Mouse (Mus musculus) thymus, adult 2 months (tissue): Measurements from ENCODE around the gene Thada.

Source experiments
- CTCF ChIP-seq: fragments of 200-500 bp; IDR thresholded peaks from 2 replicates; pipeline ENCODE4 v1.5.1; 2012; ENCODE audit warnings: mild to moderate bottlenecking, control low read depth, low read length, moderate library complexity, borderline replicate concordance; ENCODE audit not compliant: control insufficient read depth, poor library complexity, insufficient read depth; ENCODE audit errors: extremely low read depth
- POLR2A ChIP-seq: fragments of 200-500 bp; IDR thresholded peaks from 2 replicates; pipeline ENCODE4 v1.6.1; 2012; ENCODE audit warnings: mild to moderate bottlenecking, low read length, control low read depth, moderate library complexity; ENCODE audit not compliant: control insufficient read depth, poor library complexity, insufficient read depth; ENCODE audit errors: extremely low read depth

GRCm38 (mm10) chr17:84226231-84226630 is 239.8 kb downstream of the Thada start:
- no peak for TF ChIP-seq CTCF
- no peak for TF ChIP-seq POLR2A
